Mouse (Mus musculus) neural tube, embryonic 13.5 days (tissue): Measurements from ENCODE around the gene Kat8. TPM values are rescaled to one million over a fixed set of nuclear protein-coding genes. Genes with fewer than 3 reads are reported as not detected.
"Not testable (repeated sequence)": the region's sequence is repeated elsewhere in the genome, so short reads cannot be mapped to it uniquely, and the experiment has no call there.

ENCODE experiments used
- ATAC-seq: fragments of 200-750 bp; cut with Nextera tagmentation; 2 replicates; pipeline ENCODE4 v1.8.0; 2017; ENCODE audit warnings: low read depth, mild to moderate bottlenecking, moderate TSS enrichment, moderate library complexity
- H3K27ac ChIP-seq: fragments of 300-500 bp; sonication (generic); replicated peaks from 2 replicates; pipeline ENCODE4 v1.5.1; 2015; ENCODE audit warnings: moderate library complexity, mild to moderate bottlenecking, inconsistent platforms
- H3K27me3 ChIP-seq: fragments of 300-500 bp; sonication (generic); 2 replicates; pipeline ENCODE4 v1.6.1; 2015; ENCODE audit warnings: mild to moderate bottlenecking, inconsistent platforms
- H3K36me3 ChIP-seq: fragments of 300-500 bp; sonication (generic); 2 replicates; pipeline ENCODE4 v1.6.1; 2015; ENCODE audit warnings: mild to moderate bottlenecking, inconsistent platforms
- H3K4me1 ChIP-seq: fragments of 300-500 bp; sonication (generic); replicated peaks from 2 replicates; pipeline ENCODE4 v1.6.1; 2015; ENCODE audit warnings: inconsistent platforms
- H3K4me2 ChIP-seq: fragments of 300-500 bp; sonication (generic); 2 replicates; pipeline ENCODE4 v1.6.1; 2015; ENCODE audit warnings: inconsistent platforms, mild to moderate bottlenecking, moderate library complexity
- H3K4me3 ChIP-seq: fragments of 300-500 bp; sonication (generic); 2 replicates; pipeline ENCODE4 v1.5.1; 2015; ENCODE audit warnings: mild to moderate bottlenecking, inconsistent platforms
- H3K9ac ChIP-seq: fragments of 300-500 bp; sonication (generic); 2 replicates; pipeline ENCODE4 v1.6.1; 2015; ENCODE audit warnings: moderate library complexity, mild to moderate bottlenecking, inconsistent platforms
- H3K9me3 ChIP-seq: fragments of 300-500 bp; sonication (generic); 2 replicates; pipeline ENCODE4 v1.6.1; 2016; ENCODE audit warnings: inconsistent platforms
- WGBS: fragments of 180-500 bp; shearing (Covaris S2); methylation state at CpG from one replicate; pipeline ENCODE4 v1.1.7; 2015; 5-methylcytosine and 5-hydroxymethylcytosine counted together
- polyA plus RNA-seq: library from polyadenylated mRNA; unstranded; fragments of >200 nt; fragmentation: Nextera tagmentation; extraction: Ambion mirVana; gene quantifications from 2 replicates; pipeline ENCODE4 v1.2.1, GENCODE M21; 2015

Kat8 gene
- polyA plus RNA-seq, 1 experiment from 2014 or later: 47.1 TPM

DNA sequence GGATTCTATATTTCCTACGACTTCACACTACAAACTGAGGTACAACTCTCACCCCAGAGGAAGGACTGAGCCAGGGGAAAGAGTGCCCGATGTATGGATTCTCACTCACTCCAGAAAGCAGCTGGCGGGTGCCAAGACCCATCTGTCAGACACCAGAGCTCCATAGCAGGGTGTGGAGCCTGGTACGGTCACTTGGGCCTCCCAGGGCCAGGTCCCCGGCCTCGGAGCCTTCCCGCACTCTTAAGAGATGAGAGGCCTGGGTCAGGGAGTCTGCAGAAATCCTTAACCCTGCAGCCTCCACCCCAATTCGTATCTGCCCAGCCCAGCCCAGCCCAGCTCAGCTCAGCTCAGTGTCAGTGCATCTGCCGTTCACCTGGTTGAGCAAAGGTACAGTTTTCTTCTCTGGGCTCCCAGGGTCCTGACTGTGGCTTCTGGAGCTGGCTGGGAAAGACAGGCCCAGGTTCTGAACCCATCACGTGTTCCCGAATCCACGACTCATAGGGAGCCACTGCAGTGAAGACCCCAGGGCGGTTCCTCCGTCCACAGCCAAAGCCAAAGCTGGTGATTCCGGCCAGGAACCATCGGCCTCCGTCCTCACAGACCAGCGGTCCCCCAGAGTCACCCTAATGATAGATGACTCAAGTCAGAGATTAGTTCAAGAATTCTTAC, 24.0 kb downstream of the Kat8 start:
- ATAC-seq: peak; percentile 5; the same call in 1 of the 2 replicates
- Histone ChIP-seq H3K36me3 (no peaks in the 10 kb centered on the region), H3K27me3 (0 out of 2 replicates have a peak, but pooled peaks cover 3% of the 10 kb centered on the region), H3K9ac (peak overlapping the region; percentile 87), H3K4me2 (peak overlapping the region; percentile 88), H3K9me3 (no peaks in the 10 kb centered on the region), H3K27ac (peak overlapping the region; percentile 82), H3K4me1 (peaks cover 18% of the 10 kb centered on the region), H3K4me3 (peak overlapping the region; percentile 74)
- WGBS: 59% methylated on average over 18 of the region's 18 CpGs

DNA sequence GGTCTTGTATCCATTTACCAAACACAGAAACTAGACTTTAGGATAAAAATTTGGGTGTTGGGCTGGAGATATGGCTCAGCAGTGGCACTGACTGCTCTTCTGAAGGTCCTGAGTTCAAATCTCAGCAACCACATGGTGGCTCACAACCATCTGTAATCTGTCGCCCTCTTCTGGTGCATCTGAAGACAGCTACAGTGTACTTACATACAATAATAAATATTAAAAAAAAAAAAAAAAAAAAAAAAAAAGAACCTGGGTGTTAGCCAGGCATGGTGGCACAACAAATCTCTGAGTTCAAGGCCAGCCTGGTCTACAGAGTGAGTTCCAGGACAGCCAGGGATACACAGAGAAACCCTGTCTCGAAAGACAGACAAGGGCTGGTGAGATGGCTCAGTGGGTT, 29.8 kb downstream of the Kat8 start:
- H3K9me3 ChIP-seq, H3K36me3 ChIP-seq, H3K4me2 ChIP-seq, ATAC-seq, H3K27ac ChIP-seq, H3K4me3 ChIP-seq, H3K9ac ChIP-seq, H3K4me1 ChIP-seq: not testable (repeated sequence)
- WGBS: 42% methylated on average over 2 of the region's 2 CpGs
- peaks cover 35% of the 10 kb centered on the region for H3K27me3 ChIP-seq

DNA sequence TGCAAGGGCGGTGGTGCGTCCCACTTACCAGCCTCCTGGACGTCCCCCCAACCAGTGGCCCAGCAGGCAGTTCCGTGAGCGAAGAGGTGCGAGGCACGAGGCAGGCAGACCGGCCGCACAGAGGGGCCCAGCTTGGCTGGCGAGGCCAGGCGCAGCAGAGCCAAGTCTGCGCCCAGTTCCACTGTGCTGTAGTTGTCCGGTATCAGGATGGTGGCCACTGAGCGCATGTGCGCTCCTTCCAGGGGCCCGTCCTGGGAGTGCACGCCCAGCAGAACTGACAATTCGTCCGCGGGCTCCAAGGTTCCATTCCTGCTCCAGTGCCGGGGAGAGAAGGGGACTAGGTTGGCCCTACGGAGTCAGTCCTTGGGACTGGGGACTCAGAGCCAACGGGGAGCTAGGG, 32.3 kb downstream of the Kat8 start:
- Histone ChIP-seq H3K9ac (no peak overlapping the region), H3K9me3 (no peaks in the 10 kb centered on the region), H3K27me3 (peaks cover 35% of the 10 kb centered on the region), H3K4me1 (no peaks in the 10 kb centered on the region), H3K27ac (no peak overlapping the region), H3K36me3 (no peaks in the 10 kb centered on the region), H3K4me2 (0 out of 2 replicates have a peak overlapping the region, but pooled peaks have one; percentile 9), H3K4me3 (no peak overlapping the region)
- WGBS: 14% methylated on average over 23 of the region's 23 CpGs
- no peak for ATAC-seq

GRCm38 (mm10) chr7:127946470-127947023, 34.2 kb downstream of the Kat8 start, which contains the start of gene Prss36:
Prss36 (minus strand) TSS chr7:127946725.
- Histone ChIP-seq H3K4me2 (no peak within 1 kb of the TSS), H3K36me3 (no peaks in the 10 kb centered on the region), H3K27ac (no peak within 1 kb of the TSS), H3K27me3 (peaks cover 35% of the 10 kb centered on the region), H3K9me3 (no peaks in the 10 kb centered on the region), H3K9ac (no peak within 1 kb of the TSS), H3K4me1 (no peaks in the 10 kb centered on the region), H3K4me3 (no peak within 1 kb of the TSS)
- ATAC-seq: no peak
- 82% methylated on average over 6 of the region's 6 CpGs for WGBS

- Histone ChIP-seq H3K4me2 (no peak overlapping the region), H3K36me3 (no peaks in the 10 kb centered on the region), H3K9ac (no peak overlapping the region), H3K9me3 (no peaks in the 10 kb centered on the region), H3K4me3 (no peak overlapping the region), H3K27me3 (no peaks in the 10 kb centered on the region), H3K4me1 (no peaks in the 10 kb centered on the region), H3K27ac (no peak overlapping the region)
- WGBS: 45% methylated on average over 13 of the region's 13 CpGs
- no peak for ATAC-seq
Measured at GRCm38 (mm10) chr7:127952864-127953581, 40.7 kb downstream of the Kat8 start.

GRCm38 (mm10) chr7:127959364-127959763, 47.0 kb downstream of the Kat8 start:
- H3K4me1 ChIP-seq: no peaks in the 10 kb centered on the region
- 66% methylated on average over 5 of the region's 5 CpGs for WGBS
- no peaks in the 10 kb centered on the region for H3K36me3 ChIP-seq
- no peak overlapping the region for H3K9ac ChIP-seq
- H3K9me3 ChIP-seq: no peaks in the 10 kb centered on the region
- no peak overlapping the region for H3K4me3 ChIP-seq
- H3K27ac ChIP-seq: no peak overlapping the region
- no peak for ATAC-seq
- H3K4me2 ChIP-seq: no peak overlapping the region
- H3K27me3 ChIP-seq: no peaks in the 10 kb centered on the region

GRCm38 (mm10) chr7:127966371-127966918, 54.1 kb downstream of the Kat8 start:
- ATAC-seq: no peak
- Histone ChIP-seq H3K9me3 (no peaks in the 10 kb centered on the region), H3K4me3 (peak overlapping the region; percentile 95), H3K27me3 (no peaks in the 10 kb centered on the region), H3K9ac (peak overlapping the region; percentile 97), H3K4me2 (peak overlapping the region; percentile 72), H3K4me1 (peaks cover 28% of the 10 kb centered on the region), H3K27ac (peak overlapping the region; percentile 97), H3K36me3 (peaks cover 21% of the 10 kb centered on the region)
- 12% methylated on average over 10 of the region's 10 CpGs for WGBS

DNA sequence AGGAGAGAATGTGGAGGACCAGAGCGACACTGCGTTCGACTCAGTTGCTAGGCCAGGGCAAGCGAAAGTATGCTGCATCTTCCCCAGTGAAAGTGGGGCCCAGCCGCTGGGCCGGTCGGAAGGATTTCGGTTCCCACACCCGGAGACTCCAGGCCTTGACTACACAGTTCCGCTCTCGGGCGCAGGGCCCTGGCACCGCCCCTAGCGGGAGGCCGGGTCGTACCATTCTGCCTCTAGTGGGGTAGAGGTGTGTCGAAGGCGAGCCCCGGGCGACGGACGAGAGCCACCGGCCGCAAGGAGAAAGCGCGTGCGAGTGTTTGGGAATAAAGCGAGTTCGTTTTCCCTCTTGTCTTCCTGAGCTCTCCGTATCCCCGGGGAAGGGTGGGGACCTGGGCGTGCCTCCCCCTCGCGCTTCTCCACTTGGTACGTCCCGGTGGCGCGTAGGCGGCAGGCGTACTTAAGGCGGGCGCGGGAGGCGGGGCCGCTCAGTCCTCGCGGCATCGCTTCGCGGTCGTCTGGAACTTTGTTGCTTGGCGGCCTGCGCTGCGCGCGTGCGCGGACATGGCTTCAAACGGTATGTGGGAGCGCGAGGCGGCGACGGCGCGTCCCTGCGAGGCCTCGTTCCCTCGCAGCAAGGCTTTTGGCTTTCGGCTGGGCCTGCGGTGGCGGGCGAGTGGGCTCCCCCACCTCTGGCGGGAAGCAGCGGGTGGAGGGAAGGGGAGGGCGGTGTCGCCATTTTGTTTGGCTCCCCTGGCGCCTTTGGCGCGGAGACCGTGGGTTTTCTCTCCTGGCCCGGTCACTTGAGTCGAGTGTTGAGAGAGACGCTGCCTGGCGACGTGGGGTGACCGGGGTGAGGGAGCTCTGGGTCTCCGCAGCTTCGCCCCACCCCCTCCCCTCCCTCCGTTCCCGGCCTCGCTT, 54.9 kb downstream of the Kat8 start, which contains the start of gene Fus:
TSS of gene Fus (plus strand) at position 454 of the 918 bp plus-strand sequence.
- peak; percentile 95 for ATAC-seq
- WGBS: under 1% methylated on average over 90 of the region's 92 CpGs
- H3K36me3 ChIP-seq: peaks cover 29% of the 10 kb centered on the region

DNA sequence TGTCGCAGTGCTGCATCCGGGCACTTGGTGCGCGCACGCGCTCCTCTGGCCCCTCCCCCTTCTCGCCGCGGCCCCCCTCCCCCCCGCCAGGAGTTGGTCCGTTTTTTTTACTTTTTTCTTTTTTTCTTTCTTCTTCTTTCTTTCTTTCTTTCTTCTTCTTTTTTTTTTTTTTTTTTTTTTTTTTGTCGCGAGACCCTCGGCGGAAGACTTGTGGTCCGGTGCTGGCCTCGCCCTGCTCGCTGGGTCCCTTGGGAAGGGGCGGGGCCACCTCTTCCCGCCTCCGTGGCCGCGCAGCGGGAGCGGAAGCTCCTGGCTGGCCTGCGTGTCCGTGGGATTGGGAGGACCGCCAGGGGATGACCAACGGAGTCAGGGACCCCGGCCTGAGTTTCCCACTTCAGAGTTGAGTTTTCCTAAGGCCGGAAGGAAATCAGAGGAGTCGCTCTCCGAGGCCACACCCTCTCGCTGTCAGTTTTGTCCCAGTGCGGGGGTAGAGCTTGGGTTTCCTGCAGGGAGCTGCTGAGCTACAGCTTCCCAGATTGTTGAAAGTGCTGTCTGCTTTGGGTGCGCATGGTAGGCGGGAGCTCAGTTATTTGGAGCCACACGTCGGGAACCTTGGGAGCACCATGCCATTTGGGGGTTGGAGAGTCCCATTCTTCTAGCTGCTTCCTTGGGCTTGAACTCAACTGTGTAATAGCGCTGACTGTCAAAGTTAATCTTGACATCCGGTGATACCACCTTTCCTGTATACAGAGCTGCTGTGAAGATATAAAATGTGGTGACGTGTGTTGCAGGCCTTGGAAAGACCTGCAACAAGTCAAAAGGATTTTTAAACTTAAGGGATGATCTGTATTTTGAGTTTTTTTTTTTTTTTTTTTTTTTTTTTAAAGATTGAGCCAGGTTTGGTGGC, 55.9 kb downstream of the Kat8 start:
- Histone ChIP-seq H3K9ac (peak overlapping the region; percentile 97), H3K4me2 (peak overlapping the region; percentile 98), H3K9me3 (no peaks in the 10 kb centered on the region), H3K27me3 (no peaks in the 10 kb centered on the region), H3K4me1 (peaks cover 28% of the 10 kb centered on the region), H3K36me3 (peaks cover 38% of the 10 kb centered on the region), H3K27ac (peak overlapping the region; percentile 97), H3K4me3 (peak overlapping the region; percentile 95)
- under 1% methylated on average over 38 of the region's 42 CpGs for WGBS
- ATAC-seq: peak; percentile 42; the same call in 1 of the 2 replicates

More for the DNA sequence above, 54.9 kb downstream of the Kat8 start, which contains the start of gene Fus:
- H3K9ac ChIP-seq: peak within 1 kb of the TSS; percentile 97
- H3K4me1 ChIP-seq: peaks cover 28% of the 10 kb centered on the region
- peak within 1 kb of the TSS; percentile 95 for H3K4me3 ChIP-seq
- H3K27me3 ChIP-seq: no peaks in the 10 kb centered on the region
- peak within 1 kb of the TSS; percentile 97 for H3K27ac ChIP-seq
- no peaks in the 10 kb centered on the region for H3K9me3 ChIP-seq
- H3K4me2 ChIP-seq: peak within 1 kb of the TSS; percentile 98

- no peak for ATAC-seq
- Histone ChIP-seq H3K36me3 (peaks cover 97% of the 10 kb centered on the region), H3K4me2 (no peak overlapping the region), H3K9me3 (no peaks in the 10 kb centered on the region), H3K27me3 (no peaks in the 10 kb centered on the region), H3K4me3 (no peak overlapping the region), H3K9ac (no peak overlapping the region), H3K27ac (no peak overlapping the region), H3K4me1 (peaks cover 13% of the 10 kb centered on the region)
- 88% methylated on average over 2 of the region's 2 CpGs for WGBS
Measured at GRCm38 (mm10) chr7:127974413-127974930, 62.2 kb downstream of the Kat8 start.
